Mouse (Mus musculus) bone marrow, adult 2 months (tissue): Measurements from ENCODE around the gene Wwc2. TPM values are rescaled to one million over a fixed set of nuclear protein-coding genes. Genes with fewer than 3 reads are reported as not detected.
A peak's percentile ranks its signal among the peaks of the same experiment; 100 is the strongest.

Experiments used
- H3K27ac ChIP-seq: fragments of 200-500 bp; 2 replicates; pipeline ENCODE4 v1.5.1; 2012; ENCODE audit warnings: low read depth, mild to moderate bottlenecking, control low read depth, inconsistent platforms, low read length; ENCODE audit not compliant: control insufficient read depth, poor library complexity, insufficient read depth
- H3K4me1 ChIP-seq: fragments of 200-500 bp; 2 replicates; pipeline ENCODE4 v1.6.1; 2011; ENCODE audit warnings: low read length; ENCODE audit not compliant: control insufficient read depth, insufficient read depth
- H3K4me3 ChIP-seq: fragments of 200-500 bp; replicated peaks from 2 replicates; pipeline ENCODE3; 2011; ENCODE audit warnings: mild to moderate bottlenecking, low read depth, low read length, control low read depth; ENCODE audit not compliant: control insufficient read depth
- CTCF ChIP-seq: fragments of 200-500 bp; IDR thresholded peaks from 2 replicates; pipeline ENCODE4 v1.5.1; 2011; ENCODE audit warnings: low read length, control low read depth; ENCODE audit not compliant: control insufficient read depth, insufficient read depth
- POLR2A ChIP-seq: fragments of 200-500 bp; IDR thresholded peaks from 2 replicates; pipeline ENCODE4 v1.6.1; 2011; ENCODE audit warnings: low read depth, mild to moderate bottlenecking, control low read depth, low read length, borderline replicate concordance; ENCODE audit not compliant: control insufficient read depth
- WGBS: fragments of 180-500 bp; shearing (Covaris S2); methylation state at CpG from one replicate; pipeline ENCODE4 v1.1.7; 2018; 5-methylcytosine and 5-hydroxymethylcytosine counted together
- polyA plus RNA-seq: library from polyadenylated mRNA; stranded (reverse); fragments of >200 nt; gene quantifications from 2 replicates; pipeline ENCODE4 v1.2.4, GENCODE M21; 2011; ENCODE audit warnings: low replicate concordance; ENCODE audit not compliant: missing spikeins, insufficient read depth, insufficient read length

Wwc2 gene
- polyA plus RNA-seq, 1 experiment, result 2.3 TPM

- Histone ChIP-seq H3K4me1 (no peaks in the 10 kb centered on the region), H3K4me3 (no peak overlapping the region), H3K27ac (no peak overlapping the region)
- no peak for TF ChIP-seq CTCF
- TF ChIP-seq POLR2A, result no peak
- WGBS, result 95% methylated on average over 3 of the region's 3 CpGs
Observed at GRCm38 (mm10) chr8:47996126-47996525, 5.4 kb upstream of the Wwc2 start.

GRCm38 (mm10) chr8:47995391-47995790, 4.7 kb upstream of the Wwc2 start:
- 84% methylated on average over 6 of the region's 6 CpGs for WGBS
- H3K27ac ChIP-seq, result no peak overlapping the region
- no peak for TF ChIP-seq POLR2A
- no peak for TF ChIP-seq CTCF
- no peak overlapping the region for H3K4me3 ChIP-seq
- no peaks in the 10 kb centered on the region for H3K4me1 ChIP-seq

GRCm38 (mm10) chr8:47994618-47995274, 4.0 kb upstream of the Wwc2 start:
- WGBS, result 76% methylated on average over 25 of the region's 25 CpGs
- Histone ChIP-seq H3K27ac (no peak overlapping the region), H3K4me3 (no peak overlapping the region), H3K4me1 (no peaks in the 10 kb centered on the region)
- no peak for TF ChIP-seq POLR2A
- TF ChIP-seq CTCF, result no peak

GRCm38 (mm10) chr8:47990386-47990772, 345 bp downstream of the Wwc2 start:
- TF ChIP-seq CTCF, result no peak
- TF ChIP-seq POLR2A, result peak; percentile 47; the same call in 1 of the 2 replicates
- WGBS, result 1% methylated on average over 45 of the region's 45 CpGs
- H3K4me3 ChIP-seq, result peak overlapping the region; percentile 87
- peak overlapping the region; percentile 7; the same call in 1 of the 2 replicates for H3K27ac ChIP-seq
- H3K4me1 ChIP-seq, result no peaks in the 10 kb centered on the region

GRCm38 (mm10) chr8:47989655-47990385, 904 bp downstream of the Wwc2 start:
- H3K4me3 ChIP-seq, result peak overlapping the region; percentile 87
- under 1% methylated on average over 66 of the region's 66 CpGs for WGBS
- H3K4me1 ChIP-seq, result no peaks in the 10 kb centered on the region
- H3K27ac ChIP-seq, result peak overlapping the region; percentile 7; the same call in 1 of the 2 replicates
- TF ChIP-seq POLR2A (no peak), CTCF (no peak)

GRCm38 (mm10) chr8:47989211-47989610, 1.5 kb downstream of the Wwc2 start:
- Histone ChIP-seq H3K4me1 (no peaks in the 10 kb centered on the region), H3K4me3 (peak overlapping the region; percentile 8), H3K27ac (no peak overlapping the region)
- WGBS, result 19% methylated on average over 8 of the region's 8 CpGs
- no peak for TF ChIP-seq POLR2A
- TF ChIP-seq CTCF, result no peak

- H3K4me3 ChIP-seq, result no peak overlapping the region
- WGBS, result 87% methylated on average over 15 of the region's 15 CpGs
Observed at GRCm38 (mm10) chr8:47988111-47988510, 2.6 kb downstream of the Wwc2 start.

GRCm38 (mm10) chr8:47985644-47986043, 5.1 kb downstream of the Wwc2 start:
- no peak for TF ChIP-seq POLR2A
- Histone ChIP-seq H3K4me1 (no peaks in the 10 kb centered on the region), H3K27ac (no peak overlapping the region), H3K4me3 (no peak overlapping the region)
- 68% methylated on average over 10 of the region's 10 CpGs for WGBS

More at GRCm38 (mm10) chr8:47988111-47988510, 2.6 kb downstream of the Wwc2 start:
- H3K27ac ChIP-seq, result no peak overlapping the region
- TF ChIP-seq CTCF (no peak), POLR2A (no peak)
- H3K4me1 ChIP-seq, result no peaks in the 10 kb centered on the region

- H3K4me1 ChIP-seq, result no peaks in the 10 kb centered on the region
- TF ChIP-seq CTCF (no peak), POLR2A (no peak)
- no peak overlapping the region for H3K27ac ChIP-seq
- no peak overlapping the region for H3K4me3 ChIP-seq
Observed at GRCm38 (mm10) chr8:47985243-47985642, 5.5 kb downstream of the Wwc2 start.
